Mouse (Mus musculus) MEL (cell line): Measurements from ENCODE around the gene Ddr1. TPM values are rescaled to one million over a fixed set of nuclear protein-coding genes. Genes with fewer than 3 reads are reported as not detected.

Source experiments
- DNase-seq: peaks from one replicate; pipeline ENCODE4 v3.0.0; 2011; ENCODE audit warnings: low read depth, low spot score
- H3K27ac ChIP-seq: 2 replicates; pipeline ENCODE4 v1.5.1; 2012; ENCODE audit warnings: low read depth, mild to moderate bottlenecking, control low read depth, low read length, moderate library complexity; ENCODE audit not compliant: control insufficient read depth
- H3K27me3 ChIP-seq, 2 experiments: fragments of 150-350 bp in 1 of 2; sonication (generic) in 1 of 2; 2 replicates each; pipeline ENCODE4 v1.6.1; 2012; ENCODE audit warnings: low read length in 2 of 2, mild to moderate bottlenecking in 2 of 2, improper control_type of control experiment in 1 of 2, moderate library complexity in 1 of 2; ENCODE audit not compliant: insufficient read depth in 2 of 2, control insufficient read depth in 1 of 2
- H3K36me3 ChIP-seq, 2 experiments: 2 replicates each; pipeline ENCODE4 v1.6.1; 2012 to 2014; ENCODE audit warnings: low read length in 2 of 2, improper control_type of control experiment in 1 of 2, inconsistent platforms in 1 of 2, mild to moderate bottlenecking in 1 of 2; ENCODE audit not compliant: insufficient read depth in 2 of 2, control insufficient read depth in 1 of 2
- H3K4me1 ChIP-seq, 2 experiments: fragments of 150-350 bp in 1 of 2; sonication (generic) in 1 of 2; 2 replicates each; pipeline ENCODE4 v1.6.1; 2012; ENCODE audit warnings: low read length in 2 of 2, improper control_type of control experiment in 1 of 2, mild to moderate bottlenecking in 1 of 2; ENCODE audit not compliant: insufficient read depth in 2 of 2, control insufficient read depth in 1 of 2
- H3K4me3 ChIP-seq, 2 experiments: fragments of 150-350 bp in 1 of 2; sonication (generic) in 1 of 2; 2 replicates each; pipeline ENCODE4 v1.5.1; 2012; ENCODE audit warnings: low read depth in 2 of 2, low read length in 2 of 2, mild to moderate bottlenecking in 2 of 2, moderate library complexity in 2 of 2, control low read depth in 1 of 2, improper control_type of control experiment in 1 of 2; ENCODE audit not compliant: control insufficient read depth in 1 of 2, insufficient read depth in 1 of 2
- H3K79me2 ChIP-seq: 2 replicates; pipeline ENCODE4 v1.6.1; 2012; ENCODE audit warnings: mild to moderate bottlenecking, low read length, moderate library complexity; ENCODE audit not compliant: control insufficient read depth, poor library complexity, insufficient read depth
- H3K9ac ChIP-seq: 2 replicates; pipeline ENCODE4 v1.6.1; 2012; ENCODE audit warnings: low read depth, mild to moderate bottlenecking, control low read depth, low read length, moderate library complexity; ENCODE audit not compliant: control insufficient read depth, poor library complexity, severe bottlenecking
- H3K9me3 ChIP-seq: fragments of 150-350 bp; sonication (generic); replicated peaks from 2 replicates; pipeline ENCODE4 v1.6.1; 2012; ENCODE audit warnings: mild to moderate bottlenecking, low read length, improper control_type of control experiment, moderate library complexity; ENCODE audit not compliant: insufficient read depth
- ELF1 ChIP-seq: IDR thresholded peaks from 2 replicates; pipeline ENCODE4 v1.6.1; 2014; ENCODE audit warnings: low read depth, mild to moderate bottlenecking, inconsistent platforms, low read length, improper control_type of control experiment, moderate library complexity
- EP300 ChIP-seq, 2 experiments: IDR thresholded peaks; 2 replicates each; pipeline ENCODE4 v1.6.1; 2011; ENCODE audit warnings: improper control_type of control experiment in 2 of 2, low read length in 2 of 2, low read depth in 1 of 2, mild to moderate bottlenecking in 1 of 2
- ETS1 ChIP-seq: IDR thresholded peaks from 2 replicates; pipeline ENCODE4 v1.6.1; 2012; ENCODE audit warnings: low read depth, mild to moderate bottlenecking, inconsistent platforms, low read length, improper control_type of control experiment, moderate library complexity
- GABPA ChIP-seq: IDR thresholded peaks from 2 replicates; pipeline ENCODE4 v1.6.1; 2012; ENCODE audit warnings: low read depth, mild to moderate bottlenecking, inconsistent platforms, low read length, improper control_type of control experiment, moderate library complexity
- HCFC1 ChIP-seq: IDR thresholded peaks from 2 replicates; pipeline ENCODE4 v1.6.1; 2012; ENCODE audit warnings: low read depth, mild to moderate bottlenecking, inconsistent platforms, low read length, improper control_type of control experiment, moderate library complexity
- JUND ChIP-seq: IDR thresholded peaks from 2 replicates; pipeline ENCODE4 v1.6.1; 2011; ENCODE audit warnings: low read depth, mild to moderate bottlenecking, improper control_type of control experiment, low read length
- MAFK ChIP-seq: IDR thresholded peaks from 2 replicates; pipeline ENCODE4 v1.6.1; 2011; ENCODE audit warnings: low read depth, mild to moderate bottlenecking, low read length, improper control_type of control experiment, borderline replicate concordance
- MAZ ChIP-seq: IDR thresholded peaks from 2 replicates; pipeline ENCODE4 v1.6.1; 2012; ENCODE audit warnings: low read depth, mild to moderate bottlenecking, inconsistent platforms, low read length, improper control_type of control experiment
- MYC ChIP-seq: IDR thresholded peaks from 2 replicates; pipeline ENCODE4 v1.6.1; 2011; ENCODE audit warnings: low read depth, mild to moderate bottlenecking, low read length, improper control_type of control experiment, moderate library complexity
- NELFE ChIP-seq: IDR thresholded peaks from 2 replicates; pipeline ENCODE4 v1.6.1; 2011; ENCODE audit warnings: low read depth, low read length, improper control_type of control experiment
- NRF1 ChIP-seq: IDR thresholded peaks from 2 replicates; pipeline ENCODE4 v1.6.1; 2014; ENCODE audit warnings: low read depth, mild to moderate bottlenecking, inconsistent platforms, low read length, improper control_type of control experiment, moderate library complexity; ENCODE audit not compliant: poor library complexity, insufficient read depth, severe bottlenecking
- POLR2AphosphoS2 ChIP-seq: IDR thresholded peaks from 2 replicates; pipeline ENCODE4 v1.6.1; 2011; ENCODE audit warnings: low read length, improper control_type of control experiment
- RCOR1 ChIP-seq: IDR thresholded peaks from 2 replicates; pipeline ENCODE4 v1.6.1; 2012; ENCODE audit warnings: low read depth, mild to moderate bottlenecking, inconsistent platforms, low read length, improper control_type of control experiment
- SIN3A ChIP-seq: IDR thresholded peaks from 2 replicates; pipeline ENCODE4 v1.6.1; 2012; ENCODE audit warnings: low read length, improper control_type of control experiment, inconsistent platforms
- SMC3 ChIP-seq: IDR thresholded peaks from 2 replicates; pipeline ENCODE4 v1.6.1; 2011; ENCODE audit warnings: low read depth, low read length, improper control_type of control experiment
- TBP ChIP-seq: IDR thresholded peaks from 2 replicates; pipeline ENCODE4 v1.8.0; 2011; ENCODE audit warnings: low read depth, low read length, improper control_type of control experiment
- TCF12 ChIP-seq: IDR thresholded peaks from 2 replicates; pipeline ENCODE4 v1.6.1; 2014; ENCODE audit warnings: low read depth, mild to moderate bottlenecking, inconsistent platforms, low read length, improper control_type of control experiment, moderate library complexity
- USF1 ChIP-seq: IDR thresholded peaks from 2 replicates; pipeline ENCODE4 v1.6.1; 2014; ENCODE audit warnings: low read depth, mild to moderate bottlenecking, inconsistent platforms, low read length, improper control_type of control experiment, moderate library complexity
- ZC3H11A ChIP-seq: IDR thresholded peaks from 2 replicates; pipeline ENCODE4 v1.6.1; 2012; ENCODE audit warnings: low read depth, mild to moderate bottlenecking, inconsistent platforms, low read length, improper control_type of control experiment
- polyA plus RNA-seq, 2 experiments: library from polyadenylated mRNA; stranded (reverse) in 1 of 2; unstranded in 1 of 2; fragments of >175 nt in 1 of 2; fragments of >200 nt in 1 of 2; gene quantifications; 2 replicates each; pipeline versions ENCODE4 v1.2.1 to v1.2.4; 2012; ENCODE audit warnings: low replicate concordance in 2 of 2, low read depth in 1 of 2; ENCODE audit not compliant: insufficient read length in 2 of 2, insufficient read depth in 1 of 2, missing spikeins in 1 of 2
- total RNA-seq: library from RNA; depleted of rRNA; stranded (reverse); fragments of 300-350 nt; gene quantifications from 2 replicates; pipeline ENCODE4 v1.2.3, GENCODE M21; 2012

The Ddr1 gene
- total and polyA plus RNA-seq, 3 experiments: 2.6 to 7.9 TPM; not detected in 1

DNA sequence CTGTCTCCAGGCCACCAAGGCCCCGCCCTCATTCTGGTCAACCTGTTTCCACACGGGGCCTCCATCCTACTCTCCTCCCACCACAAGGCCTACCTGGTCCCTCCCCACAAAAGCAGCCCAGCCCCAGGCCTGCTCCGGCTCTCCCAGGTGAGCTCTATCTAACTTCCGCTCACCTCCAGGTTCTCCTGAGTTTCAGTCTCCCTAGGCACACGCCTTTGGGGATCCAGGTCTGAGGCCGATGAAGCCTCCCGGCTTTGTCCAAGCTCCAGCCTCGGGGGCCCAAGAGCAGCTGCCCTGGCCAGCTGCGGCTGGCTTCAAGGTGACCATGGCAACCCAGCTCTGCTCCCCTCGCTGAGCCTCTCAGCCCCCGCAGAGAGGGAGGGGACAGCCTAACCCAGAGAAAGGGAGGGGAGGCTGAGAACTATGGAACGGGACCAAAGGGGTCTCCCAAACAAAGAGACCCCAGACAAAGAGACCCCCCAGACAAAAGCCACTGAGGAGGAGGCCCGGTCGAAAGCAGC lies 610 bp downstream of the Ddr1 start:
- Histone ChIP-seq H3K27ac (no peak overlapping the region), H3K4me1 (peaks cover 0 to 4% of the 10 kb centered on the region in 2 experiments; a peak in 2 of 4 replicates), H3K9ac (no peak overlapping the region), H3K36me3 (peaks cover 0 to 3% of the 10 kb centered on the region in 2 experiments; a peak in 2 of 4 replicates), H3K27me3 (peaks cover 0 to 1% of the 10 kb centered on the region in 2 experiments; a peak in 2 of 4 replicates), H3K4me3 (no peak overlapping the region), H3K79me2 (no peaks in the 10 kb centered on the region), H3K9me3 (no peaks in the 10 kb centered on the region)
- TF ChIP-seq ZC3H11A (no peak), HCFC1 (no peak), TBP (no peak), NRF1 (no peak), MYC (no peak), SMC3 (no peak), GABPA (no peak), NELFE (no peak), ETS1 (no peak), SIN3A (no peak), MAZ (no peak)
- DNase-seq: no peak

DNA sequence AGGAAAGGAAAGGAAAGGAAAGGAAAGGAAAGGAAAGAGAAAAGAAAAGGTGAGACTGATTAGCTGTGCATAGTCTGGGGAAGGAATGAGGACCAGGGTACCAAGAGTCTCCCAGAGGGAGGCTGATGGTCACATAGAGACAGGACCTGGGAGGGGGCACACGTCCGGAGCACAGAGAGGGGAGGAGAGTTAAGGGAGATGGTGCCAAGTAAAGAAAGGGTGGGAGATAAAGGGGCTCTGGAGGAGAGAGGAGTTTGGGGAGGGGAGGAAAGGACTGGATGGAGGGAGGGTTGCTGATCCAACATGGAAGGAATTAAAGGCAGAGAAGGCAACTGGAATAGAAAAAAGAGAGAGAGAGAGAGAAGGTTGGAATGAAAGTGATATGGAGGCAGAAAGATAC lies 1.4 kb downstream of the Ddr1 start:
- no peaks in the 10 kb centered on the region for H3K9me3 ChIP-seq
- H3K79me2 ChIP-seq: no peaks in the 10 kb centered on the region
- H3K9ac ChIP-seq: no peak overlapping the region
- no peak overlapping the region for H3K4me3 ChIP-seq
- H3K27me3 ChIP-seq: no peaks in the 10 kb centered on the region; a peak in 1 of 4 replicates
- peaks cover 0 to 9% of the 10 kb centered on the region in 2 experiments; a peak in 2 of 4 replicates for H3K4me1 ChIP-seq
- DNase-seq: no peak
- H3K27ac ChIP-seq: no peak overlapping the region
- peaks cover 0 to 5% of the 10 kb centered on the region in 2 experiments; a peak in 2 of 4 replicates for H3K36me3 ChIP-seq
- TF ChIP-seq HCFC1: no peak
- no peak for TF ChIP-seq USF1
- no peak for TF ChIP-seq TBP
- no peak for TF ChIP-seq JUND
- TF ChIP-seq ZC3H11A: no peak

DNA sequence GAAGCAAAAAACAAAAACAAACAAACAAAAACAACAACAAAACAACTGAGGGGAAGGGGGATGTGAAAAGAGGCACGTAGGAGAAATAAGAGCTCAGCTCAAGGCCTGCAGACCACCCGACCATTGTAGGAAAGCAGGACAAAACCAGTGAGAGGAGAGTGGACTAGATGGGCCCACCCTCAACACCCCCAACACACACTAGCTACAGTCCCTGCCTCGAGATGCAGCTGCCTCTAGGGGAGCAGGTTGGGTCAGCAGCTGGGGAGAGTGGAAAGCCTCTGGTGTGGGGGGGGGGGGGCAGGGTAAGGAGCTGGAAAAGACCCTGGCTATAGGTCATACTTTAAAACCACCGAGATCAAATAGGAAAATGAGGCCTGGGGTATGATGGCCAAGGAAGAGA lies 1.8 kb downstream of the Ddr1 start:
- peaks cover 0 to 9% of the 10 kb centered on the region in 2 experiments; a peak in 2 of 4 replicates for H3K4me1 ChIP-seq
- peaks cover 0 to 5% of the 10 kb centered on the region in 2 experiments; a peak in 2 of 4 replicates for H3K36me3 ChIP-seq
- H3K4me3 ChIP-seq: no peak overlapping the region
- H3K27me3 ChIP-seq: no peaks in the 10 kb centered on the region; a peak in 1 of 4 replicates
- DNase-seq: no peak
- no peak overlapping the region for H3K27ac ChIP-seq
- no peaks in the 10 kb centered on the region for H3K79me2 ChIP-seq
- H3K9ac ChIP-seq: no peak overlapping the region
- TF ChIP-seq RCOR1 (no peak), TCF12 (no peak), EP300 (IDR thresholded peaks at IDR 0.05; ENCODE audit: low read depth in 1 of 2, low read length in 2 of 2) (no peak), ELF1 (no peak), NELFE (no peak), TBP (no peak), MAFK (no peak), POLR2AphosphoS2 (no peak), MYC (no peak)
- H3K9me3 ChIP-seq: no peaks in the 10 kb centered on the region
